In genomic region chr4:136600536-136600935, GRCm38 (mm10) we compare ENCODE assay signal across 10 mouse cellular contexts. TPM values are rescaled to one million over a fixed set of nuclear protein-coding genes. Genes with fewer than 3 reads are reported as not detected.
DNase-seq lines count a peak whose midpoint lies in the region; ATAC-seq lines count a peak whose summit lies in the region.
"Had no signal": no experiment of that assay in that cellular context is flagged by ENCODE, and none has a peak within 500 bp of the region (broad histone marks: within the 10 kb centered on the region; RNA-seq: fewer than 3 reads in every experiment).

No protein-coding gene starts in this region.

- peak overlapping the region; percentile 81 for H3K4me2 ChIP-seq in liver, embryonic 11.5 days
- H3K4me2 ChIP-seq in forebrain, embryonic 12.5 days = peak overlapping the region; percentile 63
- peak overlapping the region; percentile 54 for H3K4me2 ChIP-seq in limb, embryonic 11.5 days (ENCODE audit: low read depth, severe bottlenecking)
- peak overlapping the region; percentile 76 for H3K4me2 ChIP-seq in neural tube, embryonic 13.5 days

- H3K4me3 ChIP-seq in liver, embryonic 11.5 days (ENCODE audit: low read depth, low read length) = peak overlapping the region; percentile 99; the same call in 1 of the 2 replicates
- peak overlapping the region; percentile 98 for H3K4me3 ChIP-seq in forebrain, embryonic 12.5 days (replicated peaks)
- H3K4me3 ChIP-seq in limb, embryonic 11.5 days (ENCODE audit: low read depth, low read length) = no peak overlapping the region; the same call in 1 of the 2 replicates
- H3K4me3 ChIP-seq in neural tube, embryonic 13.5 days = peak overlapping the region; percentile 99

- H3K9ac ChIP-seq in liver, embryonic 11.5 days (ENCODE audit: low read depth, low read length) = no peak overlapping the region
- peak overlapping the region; percentile 100; the same call in 1 of the 2 replicates for H3K9ac ChIP-seq in forebrain, embryonic 12.5 days
- H3K9ac ChIP-seq in limb, embryonic 11.5 days (ENCODE audit: low read length) = no peak overlapping the region
- peak overlapping the region; percentile 100 for H3K9ac ChIP-seq in neural tube, embryonic 13.5 days

- no peak for DNase-seq in liver, embryonic 11.5 days (ENCODE audit: low spot score)
- DNase-seq in liver = no peak
- no peak for DNase-seq in limb, embryonic 11.5 days (ENCODE audit: low spot score)
- DNase-seq in testis, postnatal 10 days (ENCODE audit: low spot score) = no peak
- no peak for DNase-seq in spleen, postnatal 4 days (ENCODE audit: low spot score in 2 of 2)
- no peak for DNase-seq in gastrocnemius, postnatal 25 days
- DNase-seq: lung, postnatal 4 days had no signal

- no peaks in the 10 kb centered on the region; the same call in 1 of the 2 replicates for H3K36me3 ChIP-seq in liver, embryonic 11.5 days (ENCODE audit: control insufficient read depth, insufficient read depth, low read length)
- 0 out of 2 replicates have a peak, but pooled peaks cover 3% of the 10 kb centered on the region for H3K36me3 ChIP-seq in forebrain, embryonic 12.5 days (replicated peaks)
- H3K36me3 ChIP-seq in limb, embryonic 11.5 days (ENCODE audit: control insufficient read depth, insufficient read depth, low read length) = no peaks in the 10 kb centered on the region
- no peaks in the 10 kb centered on the region for H3K36me3 ChIP-seq in neural tube, embryonic 13.5 days

- H3K27me3 ChIP-seq in liver, embryonic 11.5 days (replicated peaks; ENCODE audit: control insufficient read depth, insufficient read depth, low read length) = no peaks in the 10 kb centered on the region
- H3K27me3 ChIP-seq in forebrain, embryonic 12.5 days = no peaks in the 10 kb centered on the region
- no peaks in the 10 kb centered on the region for H3K27me3 ChIP-seq in limb, embryonic 11.5 days (ENCODE audit: control insufficient read depth, insufficient read depth, low read length)
- no peaks in the 10 kb centered on the region for H3K27me3 ChIP-seq in neural tube, embryonic 13.5 days

- no peaks in the 10 kb centered on the region for H3K9me3 ChIP-seq in liver, embryonic 11.5 days (ENCODE audit: control insufficient read depth, low read length)
- no peaks in the 10 kb centered on the region for H3K9me3 ChIP-seq in forebrain, embryonic 12.5 days
- H3K9me3 ChIP-seq in limb, embryonic 11.5 days (ENCODE audit: control insufficient read depth, low read length) = no peaks in the 10 kb centered on the region
- H3K9me3 ChIP-seq in neural tube, embryonic 13.5 days = no peaks in the 10 kb centered on the region

- no peak for ATAC-seq in liver, embryonic 11.5 days (replicated peaks; ENCODE audit: low FRiP score)
- ATAC-seq in forebrain, embryonic 12.5 days (ENCODE audit: low FRiP score) = no peak
- no peak for ATAC-seq in limb, embryonic 11.5 days (ENCODE audit: insufficient number of reproducible peaks, low FRiP score, low TSS enrichment, low read depth)
- ATAC-seq in neural tube, embryonic 13.5 days (ENCODE audit: low read depth) = no peak

- H3K4me1 ChIP-seq in liver, embryonic 11.5 days (replicated peaks; ENCODE audit: control insufficient read depth, insufficient read depth, low read length) = peaks cover 13% of the 10 kb centered on the region
- peaks cover 21% of the 10 kb centered on the region for H3K4me1 ChIP-seq in forebrain, embryonic 12.5 days
- H3K4me1 ChIP-seq in limb, embryonic 11.5 days (ENCODE audit: control insufficient read depth, insufficient read depth, low read length) = peaks cover 5% of the 10 kb centered on the region; the same call in 1 of the 2 replicates
- peaks cover 43% of the 10 kb centered on the region for H3K4me1 ChIP-seq in neural tube, embryonic 13.5 days (replicated peaks)

- H3K27ac ChIP-seq in liver, embryonic 11.5 days (ENCODE audit: low read depth, low read length) = no peak overlapping the region
- no peak overlapping the region for H3K27ac ChIP-seq in forebrain, embryonic 12.5 days
- H3K27ac ChIP-seq in limb, embryonic 11.5 days (replicated peaks; ENCODE audit: low read depth, low read length) = no peak overlapping the region
- no peak overlapping the region for H3K27ac ChIP-seq in neural tube, embryonic 13.5 days (replicated peaks)

- WGBS in liver, embryonic 11.5 days = 85% methylated on average over 2 of the region's 2 CpGs
- 93% methylated on average over 2 of the region's 2 CpGs for WGBS in forebrain, embryonic 12.5 days
- 93% methylated on average over 2 of the region's 2 CpGs for WGBS in limb, embryonic 11.5 days
- 87% methylated on average over 2 of the region's 2 CpGs for WGBS in neural tube, embryonic 13.5 days

RNA-seq across cellular contexts. Expression of gene Kdm1a, which starts 2.0 kb away (rescaled TPM):
- polyA plus RNA-seq in liver, embryonic 11.5 days (2014; fragmentation: Nextera tagmentation; extraction: Ambion mirVana) = 35.4 and 37.5 TPM in 2 replicates
- 105 and 111 TPM in 2 replicates for polyA plus RNA-seq in forebrain, embryonic 12.5 days (2016; fragmentation: Nextera tagmentation; extraction: Ambion mirVana)
- 75.3 and 82.3 TPM in 2 replicates for polyA plus RNA-seq in limb, embryonic 11.5 days (2014; fragmentation: Nextera tagmentation; extraction: Ambion mirVana)
- polyA plus RNA-seq in neural tube, embryonic 13.5 days (2015; fragmentation: Nextera tagmentation; extraction: Ambion mirVana) = 76.5 TPM in 2 replicates
- 10 to 100 TPM; 16.8 to 18.0 TPM for total RNA-seq in gastrocnemius, postnatal 25 days (2021)

RNA-seq across cellular contexts. Expression of gene Tex46, which starts 9.7 kb away (rescaled TPM):
- not detected in 2 replicates for polyA plus RNA-seq in liver, embryonic 11.5 days (2014; fragmentation: Nextera tagmentation; extraction: Ambion mirVana)
- polyA plus RNA-seq in forebrain, embryonic 12.5 days (2016; fragmentation: Nextera tagmentation; extraction: Ambion mirVana) = not detected in 2 replicates
- polyA plus RNA-seq in limb, embryonic 11.5 days (2014; fragmentation: Nextera tagmentation; extraction: Ambion mirVana) = not detected in 2 replicates
- not detected in 2 replicates for polyA plus RNA-seq in neural tube, embryonic 13.5 days (2015; fragmentation: Nextera tagmentation; extraction: Ambion mirVana)
- total RNA-seq in gastrocnemius, postnatal 25 days (2021) = not detected
- total RNA-seq: gastrocnemius, postnatal 4 days had no signal

RNA-seq across cellular contexts. Expression of gene Lactbl1, which starts 21.9 kb away (rescaled TPM):
- polyA plus RNA-seq in liver, embryonic 11.5 days (2014; fragmentation: Nextera tagmentation; extraction: Ambion mirVana) = not detected in 2 replicates
- polyA plus RNA-seq in forebrain, embryonic 12.5 days (2016; fragmentation: Nextera tagmentation; extraction: Ambion mirVana) = 0.08 TPM in 1 of 2 replicates, not detected in the other
- polyA plus RNA-seq in limb, embryonic 11.5 days (2014; fragmentation: Nextera tagmentation; extraction: Ambion mirVana) = not detected in 2 replicates
- 0.10 TPM in 1 of 2 replicates, not detected in the other for polyA plus RNA-seq in neural tube, embryonic 13.5 days (2015; fragmentation: Nextera tagmentation; extraction: Ambion mirVana)
- not detected for total RNA-seq in gastrocnemius, postnatal 25 days (2021)
- total RNA-seq: gastrocnemius, postnatal 4 days had no signal

Comparison
In these comparisons a context has a peak if more than half of its experiments do, and no peak if none do; other contexts are left out.
1. H3K9ac ChIP-seq: peak in forebrain, embryonic 12.5 days (single experiment) and neural tube, embryonic 13.5 days (single experiment); none in liver, embryonic 11.5 days (single experiment) and limb, embryonic 11.5 days (single experiment).
2. Peak in every context shown above with its lines, with median percentiles within 50 percentile points of each other: H3K4me2 ChIP-seq.